Mouse (Mus musculus) central nervous system, embryonic 18 days (tissue): ENCODE data around the gene Ugdh. TPM values are rescaled to one million over a fixed set of nuclear protein-coding genes. Genes with fewer than 3 reads are reported as not detected.

Experiments
- polyA plus RNA-seq: library from polyadenylated mRNA; depleted of rRNA; stranded (reverse); fragments of >200 nt; gene quantifications from 2 replicates; pipeline ENCODE4 v1.2.3, GENCODE M21; 2012; rRNA removed

The Ugdh gene
- polyA plus RNA-seq = 42.1 and 45.5 TPM in 2 replicates

DNA sequence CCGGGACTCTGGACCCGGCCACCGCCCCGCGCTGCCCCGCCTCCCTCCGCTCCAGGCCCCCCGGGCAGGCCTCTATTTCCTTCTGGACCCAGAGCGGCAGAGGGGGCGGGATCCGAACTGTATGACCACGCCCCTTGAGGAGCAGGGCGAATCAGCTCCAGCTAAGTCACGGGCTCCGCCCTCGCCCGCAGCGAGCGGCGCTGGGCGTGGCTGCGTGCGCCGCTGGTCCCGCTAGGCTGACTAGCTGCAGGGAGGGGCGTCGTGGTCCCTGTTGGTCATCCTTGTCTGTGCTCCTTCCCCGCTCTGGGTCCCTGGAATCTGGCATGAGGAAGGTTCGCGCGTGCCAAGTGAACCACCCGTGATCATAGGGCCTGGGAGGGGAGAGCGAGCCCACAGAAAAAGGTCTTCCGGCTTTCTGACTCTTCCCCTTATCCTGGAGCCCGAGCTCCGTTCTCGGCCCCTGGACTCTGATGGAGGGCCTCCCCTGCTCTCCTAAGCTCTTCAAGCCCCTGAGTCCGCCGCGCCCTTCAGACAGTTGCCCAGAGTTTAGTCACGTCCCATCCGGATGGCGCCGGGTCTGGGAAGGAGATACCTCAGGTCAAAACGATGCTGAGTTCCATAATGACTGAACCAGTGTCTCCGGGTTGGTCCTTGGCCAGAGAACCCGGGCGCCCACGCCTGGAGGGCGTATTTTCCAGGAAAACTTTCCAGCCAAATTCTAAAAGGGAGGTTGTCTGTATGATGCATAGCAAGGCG, at the start of gene Ugdh:
TSS of gene Ugdh (minus strand) at position 144 of the 756 bp plus-strand sequence.

DNA sequence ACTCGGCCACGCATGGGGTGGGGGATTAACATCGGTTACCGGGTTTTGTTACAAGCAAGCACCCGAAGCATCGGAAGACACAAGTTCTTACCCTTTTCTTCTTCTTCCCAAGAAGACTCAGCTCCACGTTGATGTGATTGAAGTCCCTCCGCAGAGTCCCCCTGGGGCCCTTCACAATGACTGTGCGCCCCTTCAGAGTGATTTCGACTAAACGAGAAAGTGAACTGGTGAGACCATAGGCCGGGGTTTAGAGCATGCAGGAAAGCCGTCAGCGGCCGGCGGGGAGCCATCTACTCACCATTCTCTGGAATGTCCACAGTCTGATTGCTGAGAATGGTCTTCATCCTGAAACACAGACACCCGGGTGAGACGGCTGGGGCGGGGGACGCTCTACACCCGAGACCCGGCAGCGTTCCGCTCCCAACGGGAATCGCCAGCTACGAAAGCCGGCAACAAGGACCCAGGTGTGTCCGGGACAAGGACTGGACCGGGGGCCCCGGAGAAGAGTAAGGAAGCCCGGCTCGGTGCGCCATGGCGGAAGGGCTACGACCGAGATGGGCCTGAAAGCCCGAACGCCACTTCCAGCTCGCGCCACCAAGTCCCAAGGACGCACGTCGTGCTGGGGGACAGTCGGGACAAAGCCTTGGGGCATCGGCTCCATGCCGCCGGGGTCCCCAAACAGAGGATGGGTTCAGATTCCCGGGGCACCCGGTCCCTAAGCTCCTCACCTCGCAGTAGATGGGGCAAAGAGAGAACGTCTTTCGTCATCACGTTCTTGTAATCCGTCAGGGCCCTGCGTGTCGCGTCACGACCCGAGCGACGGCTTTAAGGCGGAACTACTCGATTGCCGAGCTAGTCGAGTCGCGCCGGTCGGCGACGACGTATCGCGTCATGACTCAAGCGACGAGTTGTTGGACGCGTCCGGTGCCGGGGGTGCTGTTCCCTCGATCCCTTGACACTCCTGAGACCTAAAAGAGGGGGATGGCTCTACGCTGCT, 44.8 kb downstream of the Ugdh start, which contains the start of the genes Rpl9 and Lias:
TSS of gene Rpl9 (minus strand) at position 797 of the 997 bp plus-strand sequence.
TSS of gene Lias (plus strand) at position 850 of the 997 bp plus-strand sequence.

Other genes starting within 250 kb of the Ugdh start
- 14.2 and 16.3 TPM in 2 replicates for gene Wdr19, start 236.3 kb downstream of the Ugdh start, polyA plus RNA-seq
- gene Rfc1, start 100.3 kb downstream of the Ugdh start, polyA plus RNA-seq = 17.5 and 20.2 TPM in 2 replicates
- gene Klb, start 87.6 kb downstream of the Ugdh start, polyA plus RNA-seq = 0.16 and 0.17 TPM in 2 replicates
- 804 and 809 TPM in 2 replicates for gene Rpl9, start 44.5 kb downstream of the Ugdh start, polyA plus RNA-seq
- 37.5 and 40.7 TPM in 2 replicates for gene Lias, start 44.5 kb downstream of the Ugdh start, polyA plus RNA-seq
- 0.52 and 0.91 TPM in 2 replicates for gene Gm43552, start 56.9 kb upstream of the Ugdh start, polyA plus RNA-seq
- 117 and 130 TPM in 2 replicates for gene Smim14, start 101.2 kb upstream of the Ugdh start, polyA plus RNA-seq
- gene Ube2k, start 101.3 kb upstream of the Ugdh start, polyA plus RNA-seq = 118 and 131 TPM in 2 replicates